Mouse (Mus musculus) urinary bladder, postnatal 25 days (tissue): ENCODE measurements at regions not wholly inside any gene's neighbourhood (a gene's known extent, or its start where the extent isn't known, plus 50 kb on each side); places are given as distances from the start of the nearest gene placed in this dataset.

Source experiments
- DNase-seq: peaks from one replicate; pipeline ENCODE4 v3.0.0; 2022; ENCODE audit warnings: low spot score

DNA sequence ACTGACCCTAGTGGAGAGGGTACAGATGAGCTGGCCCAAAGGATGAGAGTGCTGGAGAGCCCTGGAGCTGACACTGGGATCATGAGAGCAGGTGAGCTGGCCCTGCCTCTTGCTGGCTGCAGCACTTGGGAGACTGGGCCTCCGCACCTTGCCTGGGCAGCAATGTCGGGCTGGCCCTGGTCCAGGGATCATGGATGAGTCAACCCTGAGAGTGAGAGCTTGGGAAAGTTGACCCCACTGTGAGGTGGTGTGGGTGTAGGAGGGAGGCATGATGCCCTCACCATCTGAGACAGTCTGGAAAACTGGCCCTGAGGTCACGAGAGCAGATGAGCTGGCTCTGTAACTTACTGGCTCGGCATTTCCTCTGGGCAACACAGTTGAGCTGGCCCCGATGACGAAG, 140.1 kb upstream of the Cadm1 start:
- no peak for DNase-seq

GRCm38 (mm10) chr9:47391669-47392068, 138.3 kb upstream of the Cadm1 start:
- DNase-seq: no peak

DNA sequence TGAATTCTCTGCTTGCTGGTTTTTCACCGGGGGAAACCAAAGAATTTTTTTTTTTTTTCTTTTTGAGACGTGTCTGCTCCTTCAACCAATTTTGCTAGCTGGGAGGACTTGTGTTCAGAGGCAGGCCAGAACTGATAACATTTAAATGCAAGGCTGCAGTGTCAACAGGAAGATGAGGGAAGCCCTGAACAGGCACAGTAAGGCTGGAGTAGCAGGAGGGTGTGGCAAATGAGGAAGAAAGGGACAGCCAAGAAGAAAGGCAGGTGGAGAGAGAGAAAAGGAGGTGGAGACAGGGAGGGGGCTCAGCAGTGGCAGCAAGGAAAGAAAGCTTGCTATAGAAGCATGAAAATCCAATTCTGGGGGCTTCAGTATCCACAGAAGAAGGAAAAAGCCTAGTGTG, 130.4 kb upstream of the Cadm1 start:
- DNase-seq: no peak

GRCm38 (mm10) chr9:47400117-47400823, 129.7 kb upstream of the Cadm1 start:
- DNase-seq: no peak

DNA sequence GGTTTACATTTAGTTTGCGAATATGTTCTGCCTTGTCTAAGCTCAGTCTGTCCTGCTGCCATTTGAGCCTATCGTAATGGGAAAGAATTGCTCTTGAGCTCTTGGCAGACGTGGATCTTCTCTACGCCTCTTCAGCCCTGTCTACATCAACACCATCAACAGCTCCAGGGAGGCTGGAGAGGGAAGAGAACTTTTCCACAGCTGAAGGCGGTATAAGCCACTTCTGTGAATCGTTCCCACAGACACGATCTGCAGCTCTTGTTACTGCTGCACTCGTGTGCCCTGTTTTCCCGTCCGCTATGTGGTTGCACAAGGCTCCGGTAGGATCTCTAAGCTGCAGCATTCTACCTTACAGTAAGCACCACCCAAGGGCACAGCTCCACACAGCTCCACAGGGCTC, 128.5 kb upstream of the Cadm1 start:
- DNase-seq: no peak

GRCm38 (mm10) chr9:47403317-47403716, 126.7 kb upstream of the Cadm1 start:
- no peak for DNase-seq

GRCm38 (mm10) chr9:47404821-47405220, 125.2 kb upstream of the Cadm1 start:
- no peak for DNase-seq

DNA sequence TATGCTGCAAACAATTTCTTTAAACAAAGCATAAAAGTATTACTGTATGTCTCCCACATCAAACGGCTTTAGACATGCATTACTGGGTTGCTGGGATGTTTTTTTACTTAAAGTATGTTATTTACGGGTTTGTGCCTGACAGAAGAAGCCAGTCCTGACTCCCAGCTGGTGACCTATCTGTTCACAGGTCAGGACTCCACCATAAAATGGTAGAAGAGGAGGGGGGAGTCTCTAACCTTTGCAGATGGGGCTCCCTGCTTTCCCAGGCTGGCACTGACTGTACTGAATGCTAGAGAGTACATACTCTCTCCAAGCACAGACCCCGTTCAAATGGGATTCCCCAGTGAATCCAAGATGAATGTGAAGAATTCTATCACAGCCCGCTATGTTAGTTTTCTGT, 124.4 kb upstream of the Cadm1 start:
- DNase-seq: no peak

- no peak for DNase-seq
Observed at GRCm38 (mm10) chr9:47407007-47407670, 122.8 kb upstream of the Cadm1 start.

- no peak for DNase-seq
Observed at GRCm38 (mm10) chr9:47408061-47408460, 121.9 kb upstream of the Cadm1 start.

DNA sequence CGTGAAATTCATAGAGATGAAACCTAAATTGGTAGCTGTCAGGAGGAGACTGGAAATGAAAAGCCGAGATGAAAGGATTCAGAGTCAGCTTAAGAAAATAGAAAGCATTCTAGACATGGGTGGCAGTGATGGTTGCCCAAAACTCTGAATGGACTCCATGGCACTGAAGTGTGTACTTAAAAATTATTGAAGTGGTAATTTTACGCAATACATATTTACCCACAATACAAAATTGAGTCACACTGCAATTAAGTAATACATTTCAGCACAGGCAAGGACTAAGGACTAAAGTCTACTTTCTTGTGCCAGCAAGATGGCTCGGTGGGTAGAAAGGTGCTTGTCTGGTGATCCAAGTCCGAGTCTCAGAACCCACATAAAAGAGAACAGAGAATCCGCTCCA, 120.4 kb upstream of the Cadm1 start:
- DNase-seq: no peak

DNA sequence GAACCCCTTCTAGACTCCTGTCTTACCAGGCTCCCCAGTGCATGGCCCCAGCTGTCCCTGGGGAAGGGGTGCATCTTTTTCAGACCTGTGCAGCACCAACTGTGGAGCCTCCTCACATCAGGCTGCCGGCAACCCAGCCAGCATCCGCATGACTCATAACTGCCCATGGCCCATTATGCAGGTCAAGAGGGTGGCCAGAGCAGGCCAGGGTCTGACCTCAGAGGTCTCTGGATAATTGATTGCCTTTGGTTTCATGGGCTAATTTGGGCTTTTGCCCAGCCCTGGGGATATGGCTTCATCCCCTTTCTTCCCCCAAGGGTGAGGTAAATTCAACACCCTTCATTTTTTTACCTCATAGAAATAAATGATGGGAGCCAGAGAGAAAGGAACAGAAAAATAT, 117.2 kb upstream of the Cadm1 start:
- DNase-seq: no peak

DNA sequence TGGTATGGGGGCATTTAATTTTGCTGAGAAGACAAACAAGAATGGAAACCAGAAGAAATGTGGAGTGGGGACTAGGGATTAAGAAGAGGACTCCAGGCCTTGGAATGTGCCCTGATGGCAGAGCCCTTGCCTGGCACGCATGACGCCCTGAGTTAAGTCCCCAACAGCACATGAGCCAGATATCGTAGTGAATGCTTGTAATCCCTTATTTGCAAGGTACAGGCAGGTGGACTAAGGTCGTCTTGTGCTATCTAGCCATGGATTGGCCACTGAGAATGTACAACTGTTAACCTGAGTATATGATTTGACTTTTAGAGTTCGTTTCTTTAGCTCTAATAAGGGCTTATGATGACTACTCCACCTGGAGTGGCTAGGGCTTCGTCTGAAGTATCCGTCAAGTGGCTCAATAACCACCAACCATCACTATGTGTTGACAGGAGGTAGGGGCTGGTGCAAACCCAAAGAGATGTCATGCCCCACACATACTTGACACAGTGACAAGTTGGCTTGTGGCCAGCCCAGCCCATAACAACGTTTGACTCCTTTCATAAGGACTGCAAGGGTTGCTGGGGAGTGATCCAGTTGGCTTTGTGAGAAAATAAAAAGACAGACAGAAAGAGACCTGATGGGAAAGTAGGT, 115.5 kb upstream of the Cadm1 start:
- DNase-seq: no peak

- no peak for DNase-seq
Observed at GRCm38 (mm10) chr9:47422151-47422599, 107.8 kb upstream of the Cadm1 start.

DNA sequence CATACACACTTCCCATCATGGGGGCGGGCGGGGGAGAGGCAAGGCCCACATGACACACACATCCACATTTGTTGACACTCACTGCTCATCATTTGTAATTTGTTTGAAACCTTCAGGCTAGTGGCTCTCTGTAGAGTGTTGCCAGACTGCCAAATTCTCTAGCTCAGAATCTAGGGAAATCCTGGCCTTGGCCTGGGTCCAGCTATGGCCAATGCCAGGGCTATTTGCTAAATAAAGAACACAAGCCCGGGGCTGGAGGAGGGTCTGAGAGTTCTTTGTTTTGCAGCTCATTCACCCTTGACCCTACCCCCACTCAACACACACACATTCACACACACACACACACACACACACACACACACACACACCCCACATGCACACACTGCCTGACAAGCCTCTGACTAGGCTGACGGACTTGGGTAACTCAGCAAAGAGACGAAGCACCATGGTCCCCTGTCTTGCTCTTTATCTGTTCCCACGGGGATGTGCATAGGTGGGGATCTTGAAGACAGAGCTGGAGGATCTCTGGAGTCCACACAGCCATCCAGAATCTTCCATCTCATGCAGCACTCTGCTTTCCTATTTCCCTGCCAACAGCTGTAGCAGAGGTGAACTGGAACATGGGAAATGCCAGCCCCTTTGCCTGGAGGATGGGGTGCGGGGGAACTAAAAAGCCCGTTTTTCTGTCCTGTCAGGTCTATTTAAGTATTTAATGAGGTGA, 107.1 kb upstream of the Cadm1 start:
- peak; percentile 19 for DNase-seq

DNA sequence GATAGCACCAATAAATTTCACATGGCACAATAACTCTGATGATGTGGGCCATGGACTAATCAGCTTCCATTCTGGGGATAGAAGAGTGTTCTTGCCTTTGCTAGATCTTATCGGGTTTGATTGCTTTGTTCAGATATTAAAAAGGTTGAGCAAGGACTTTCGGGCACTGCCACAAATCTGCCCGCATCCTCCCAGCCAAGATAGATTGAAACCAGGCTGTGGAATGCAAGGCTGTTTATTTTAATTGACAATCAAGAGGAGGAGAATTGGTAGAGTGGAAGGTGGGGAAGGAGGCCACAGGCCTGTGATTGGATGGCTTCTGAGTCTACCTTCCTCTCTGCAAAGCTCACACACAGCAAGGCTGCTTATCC, 106.5 kb upstream of the Cadm1 start:
- DNase-seq: no peak

GRCm38 (mm10) chr9:47424191-47424590, 105.8 kb upstream of the Cadm1 start:
- no peak for DNase-seq

GRCm38 (mm10) chr9:47426712-47427111, 103.3 kb upstream of the Cadm1 start:
- no peak for DNase-seq

- DNase-seq: no peak
Observed at GRCm38 (mm10) chr9:47428710-47429341, 101.1 kb upstream of the Cadm1 start.

DNA sequence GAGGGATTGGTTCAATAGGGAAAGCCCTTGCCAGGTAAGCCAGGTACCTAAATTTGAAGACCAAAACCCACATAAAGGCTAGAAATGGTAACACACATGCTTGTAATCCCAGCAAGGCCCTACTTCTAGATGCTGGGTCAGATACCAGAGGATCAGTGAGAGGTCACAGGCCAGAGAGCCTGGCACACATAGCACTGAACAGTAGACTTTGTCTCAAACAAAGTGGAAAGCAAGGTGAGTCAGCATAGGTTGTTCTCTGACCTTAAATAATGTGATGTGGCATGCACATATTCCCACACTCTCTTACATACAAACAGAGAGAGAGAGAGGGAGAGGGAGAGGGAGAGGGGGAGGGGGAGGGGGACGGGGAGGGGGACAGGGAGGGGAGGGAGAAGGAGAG, 100.3 kb upstream of the Cadm1 start:
- DNase-seq: no peak

GRCm38 (mm10) chr9:47432715-47433114, 97.3 kb upstream of the Cadm1 start:
- no peak for DNase-seq

DNA sequence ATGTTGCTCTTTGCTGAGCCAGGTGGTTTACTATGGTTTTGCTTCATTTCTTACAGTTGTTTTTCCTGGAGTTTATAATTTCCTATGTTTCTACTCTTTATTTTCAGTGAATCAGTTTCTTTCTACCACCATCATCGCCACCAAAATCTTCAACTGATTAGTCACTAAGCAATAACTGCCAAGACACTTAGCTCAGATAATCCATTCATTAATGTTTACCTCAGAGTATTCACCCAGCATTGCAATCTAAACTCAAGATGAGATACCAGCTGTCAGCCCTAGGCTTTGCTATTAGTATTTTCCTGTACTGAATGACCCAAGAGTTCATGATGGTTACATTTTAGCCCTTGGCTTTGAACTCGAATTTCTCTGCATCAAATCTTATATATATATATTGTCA, 96.8 kb upstream of the Cadm1 start:
- DNase-seq: no peak
